Mouse (Mus musculus): ENCODE data around the gene Mapk6. TPM values are rescaled to one million over a fixed set of nuclear protein-coding genes. Genes with fewer than 3 reads are reported as not detected.
"Not testable (repeated sequence)": the region's sequence is repeated elsewhere in the genome, so short reads cannot be mapped to it uniquely, and the experiment has no call there.

Mapk6 gene
- total RNA-seq (2021): 10 to 100 TPM; 36.2 to 38.2 TPM
- long read RNA-seq, experiment 1, full-length matches to known transcripts: 13 of 32 reads
- long read RNA-seq, experiment 1, partial matches to known transcripts: 13 of 32 reads
- long read RNA-seq, experiment 1, other reads (novel, unspliced or antisense): 6 of 32 reads
- long read RNA-seq, experiment 2, full-length matches to known transcripts: 14 of 31 reads
- long read RNA-seq, experiment 2, partial matches to known transcripts: 13 of 31 reads
- long read RNA-seq, experiment 2, other reads (novel, unspliced or antisense): 4 of 31 reads

DNA sequence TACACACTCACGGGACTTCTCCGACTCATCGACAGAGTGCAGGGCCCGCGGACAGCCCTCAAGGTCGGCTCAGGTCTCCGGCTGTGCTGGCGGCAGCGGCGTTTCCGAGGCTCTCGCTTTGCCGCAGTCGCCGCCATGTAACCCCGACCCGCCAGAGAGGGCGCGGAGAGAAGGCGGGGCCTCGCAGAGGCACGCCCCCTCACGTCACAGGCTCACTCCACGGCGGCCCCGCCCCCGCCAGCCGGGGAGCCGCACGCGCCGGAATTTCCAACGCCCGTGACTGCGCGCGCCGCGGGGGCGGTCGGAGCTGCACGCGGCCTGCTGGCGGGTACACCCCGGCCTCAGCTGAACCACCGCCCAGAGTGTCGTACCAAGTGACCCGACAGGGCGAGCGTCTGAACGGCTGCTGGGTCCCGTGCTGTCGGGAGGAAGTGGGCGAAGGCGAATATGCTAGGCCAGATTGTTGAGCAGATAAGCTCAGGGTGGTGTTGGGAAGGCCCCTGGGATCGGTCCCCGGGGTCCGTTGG lies at the start of gene Mapk6:
Gene Mapk6, minus strand, starts transcription at position 154 of the 527 bp plus-strand sequence.
- intact Hi-C loops (cut with DNase I): loop anchor here (2.0 to 10.0 kb wide), 2 partner anchors 23 to 435 kb away; no protein-coding TSS in a partner anchor
- DNase-seq: peak; percentile 100

DNA sequence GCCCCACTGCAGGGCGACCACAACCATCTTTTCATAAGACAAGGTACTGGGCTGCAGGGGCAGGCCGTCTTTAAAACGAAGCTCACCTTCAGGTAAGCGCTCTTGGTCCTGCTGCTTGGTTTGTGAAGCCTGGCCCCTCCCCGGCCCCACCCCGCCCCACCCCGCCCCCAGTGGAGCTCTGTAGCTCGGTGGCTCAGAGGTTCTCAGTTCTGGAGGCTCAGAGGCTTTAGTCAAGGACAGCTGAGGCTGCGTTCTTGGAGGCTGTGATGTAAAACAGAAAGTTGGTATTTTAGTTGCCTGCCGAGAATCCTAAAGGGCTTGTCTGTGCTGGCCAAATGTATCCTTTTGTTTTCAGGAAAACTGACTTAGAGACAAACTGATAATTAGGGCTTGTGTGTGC lies 45.9 kb upstream of the Mapk6 start:
- intact Hi-C loops (cut with DNase I): no loop called here
- DNase-seq: no peak

DNA sequence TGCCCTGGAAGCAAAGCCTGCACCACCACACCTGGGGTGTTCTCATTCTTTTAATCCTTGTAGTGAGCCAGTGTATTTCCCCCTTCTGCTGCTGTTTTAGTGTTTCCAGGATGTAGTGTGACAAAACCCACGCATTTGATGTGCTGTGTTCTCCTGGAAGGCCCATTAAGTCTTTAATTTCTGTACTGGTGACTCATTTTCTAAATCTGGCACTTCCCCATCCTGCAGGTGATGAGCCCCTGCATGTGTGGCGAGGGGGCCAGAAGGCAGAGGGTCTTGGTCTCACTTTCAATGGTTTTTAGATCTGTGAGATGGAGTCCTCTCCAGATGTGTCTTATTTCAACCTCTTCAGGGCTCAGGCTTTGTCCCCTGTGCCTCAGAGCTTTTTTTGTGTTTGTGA lies 44.2 kb upstream of the Mapk6 start:
- intact Hi-C loops (cut with DNase I): no loop called here
- DNase-seq: no peak

DNA sequence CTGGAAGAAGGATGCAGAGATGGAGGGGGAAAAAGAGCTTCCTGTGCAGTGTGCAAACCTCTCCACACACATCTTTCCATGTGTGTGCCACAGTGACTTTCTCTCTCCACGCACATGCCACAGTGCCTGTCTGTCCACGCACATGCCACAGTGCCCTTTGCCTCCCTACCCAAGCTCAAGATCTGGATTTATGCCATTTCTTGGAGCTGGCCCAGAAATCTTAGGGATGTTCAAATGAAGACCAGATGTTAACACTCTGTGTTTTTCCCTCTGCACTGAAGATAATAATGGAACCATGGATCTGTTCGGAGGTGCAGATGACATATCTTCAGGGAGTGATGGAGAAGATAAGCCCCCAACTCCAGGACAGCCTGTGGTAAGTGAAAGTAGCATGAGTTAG lies 38.2 kb upstream of the Mapk6 start:
- no peak for DNase-seq
- intact Hi-C loops (cut with DNase I): no loop called here

DNA sequence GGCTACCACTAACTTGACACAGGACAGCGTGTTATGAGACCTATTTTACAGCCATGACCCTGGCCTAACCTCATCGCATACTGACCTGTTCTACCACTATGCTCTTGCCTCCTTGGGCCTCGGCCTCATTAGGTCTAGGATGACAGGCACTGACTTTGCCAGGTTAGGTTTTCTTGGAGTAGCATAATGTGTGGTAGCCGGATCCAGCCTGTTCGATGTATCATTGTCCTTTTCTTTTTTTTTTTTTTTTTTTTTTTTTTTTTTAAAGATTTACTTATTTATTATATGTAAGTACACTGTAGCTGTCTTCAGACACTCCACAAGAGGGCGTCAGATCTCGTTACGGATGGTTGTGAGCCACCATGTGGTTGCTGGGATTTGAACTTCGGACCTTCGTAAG lies 36.8 kb upstream of the Mapk6 start:
- DNase-seq; intact Hi-C loops (cut with DNase I): not testable (repeated sequence)

DNA sequence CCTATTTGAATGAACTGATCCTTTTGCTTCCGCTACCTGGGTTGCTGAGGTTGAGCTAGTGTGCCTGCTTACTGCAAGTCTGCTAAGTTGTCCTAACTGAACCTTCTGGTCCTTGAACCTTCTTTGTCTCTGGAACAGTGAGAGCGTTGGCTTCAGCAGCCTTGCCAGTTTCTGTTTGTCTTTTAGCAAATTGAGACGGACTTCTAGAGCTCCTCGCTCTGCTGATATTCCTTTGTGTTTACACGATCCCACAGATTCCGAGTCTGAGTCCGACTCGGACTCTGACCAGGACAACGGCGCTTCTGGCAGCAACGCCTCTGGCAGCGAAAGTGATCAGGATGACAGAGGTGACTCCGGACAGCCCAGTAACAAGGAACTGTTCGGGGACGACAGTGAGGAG lies 35.2 kb upstream of the Mapk6 start:
- intact Hi-C loops (cut with DNase I): loop anchor here (5.0 kb wide), 1 partner anchor 128 kb away; no protein-coding TSS in a partner anchor
- no peak for DNase-seq

DNA sequence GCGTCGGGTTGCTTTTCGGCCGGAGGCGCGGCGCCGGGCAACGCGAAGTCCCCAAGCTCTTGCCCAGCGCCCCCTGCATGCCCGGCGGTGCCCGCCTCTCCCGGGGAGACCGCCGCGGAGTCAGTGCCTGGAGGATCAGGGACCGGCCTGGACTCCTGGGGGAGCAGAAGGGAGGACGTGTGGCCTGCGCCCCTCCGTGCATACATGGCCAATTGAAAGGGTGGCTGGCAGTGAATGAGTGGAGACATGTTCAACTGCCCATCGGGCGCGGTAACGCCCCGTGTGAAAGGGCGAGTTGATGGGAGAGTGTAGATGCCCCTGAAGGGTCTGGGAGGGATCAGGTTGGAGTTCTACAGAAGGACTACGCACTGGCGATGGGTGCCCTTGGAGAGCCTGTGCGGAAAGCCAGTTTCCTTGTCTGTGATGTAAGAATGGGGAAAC lies 31.9 kb upstream of the Mapk6 start:
- intact Hi-C loops (cut with DNase I): loop anchor here (5.0 kb wide), 1 partner anchor 124 kb away; no protein-coding TSS in a partner anchor
- no peak for DNase-seq

DNA sequence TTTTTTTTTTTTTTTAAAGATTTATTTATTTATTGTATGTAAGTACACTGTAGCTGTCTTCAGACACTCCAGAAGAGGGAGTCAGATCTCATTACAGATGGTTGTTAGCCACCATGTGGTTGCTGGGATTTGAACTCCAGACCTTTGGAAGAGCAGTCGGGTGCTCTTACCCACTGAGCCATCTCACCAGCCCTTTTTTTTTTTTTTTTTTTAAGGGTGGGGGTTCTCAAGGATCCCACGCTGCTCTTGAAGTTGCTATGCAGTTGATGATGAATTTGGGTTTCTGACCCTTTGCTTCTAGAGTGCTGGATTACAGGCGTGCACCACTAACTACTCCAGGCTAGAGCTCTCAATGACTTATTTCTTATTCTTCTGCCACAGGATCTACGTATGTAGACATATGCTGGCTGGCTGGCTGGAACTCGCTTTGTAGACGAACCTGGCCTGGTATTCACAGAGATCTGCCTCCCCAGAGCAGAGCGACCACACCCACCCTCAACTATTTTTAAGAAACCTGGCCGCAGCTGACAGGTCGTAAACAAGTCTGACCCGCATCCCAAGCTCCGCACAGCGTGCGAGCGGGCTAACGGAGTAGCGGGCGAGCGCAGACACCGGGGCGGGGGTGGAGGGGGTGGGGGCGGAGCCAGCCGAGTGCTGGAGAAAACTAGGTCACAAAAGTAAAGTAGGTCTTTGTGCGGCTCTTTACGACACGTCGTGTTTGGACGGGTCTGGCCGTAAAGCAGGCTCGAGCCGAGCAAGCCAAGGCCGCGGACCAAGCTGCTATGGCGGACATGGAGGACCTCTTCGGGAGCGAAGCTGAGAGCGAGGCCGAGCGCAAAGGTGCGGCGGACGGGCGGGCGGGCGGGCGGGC lies 31.2 kb upstream of the Mapk6 start, which contains the start of gene Leo1:
Gene Leo1, plus strand, starts transcription at position 729 of the 871 bp plus-strand sequence.
- intact Hi-C loops (cut with DNase I): loop anchor here (5.0 kb wide), 1 partner anchor 124 kb away; no protein-coding TSS in a partner anchor
- DNase-seq: peak; percentile 85 to 86

DNA sequence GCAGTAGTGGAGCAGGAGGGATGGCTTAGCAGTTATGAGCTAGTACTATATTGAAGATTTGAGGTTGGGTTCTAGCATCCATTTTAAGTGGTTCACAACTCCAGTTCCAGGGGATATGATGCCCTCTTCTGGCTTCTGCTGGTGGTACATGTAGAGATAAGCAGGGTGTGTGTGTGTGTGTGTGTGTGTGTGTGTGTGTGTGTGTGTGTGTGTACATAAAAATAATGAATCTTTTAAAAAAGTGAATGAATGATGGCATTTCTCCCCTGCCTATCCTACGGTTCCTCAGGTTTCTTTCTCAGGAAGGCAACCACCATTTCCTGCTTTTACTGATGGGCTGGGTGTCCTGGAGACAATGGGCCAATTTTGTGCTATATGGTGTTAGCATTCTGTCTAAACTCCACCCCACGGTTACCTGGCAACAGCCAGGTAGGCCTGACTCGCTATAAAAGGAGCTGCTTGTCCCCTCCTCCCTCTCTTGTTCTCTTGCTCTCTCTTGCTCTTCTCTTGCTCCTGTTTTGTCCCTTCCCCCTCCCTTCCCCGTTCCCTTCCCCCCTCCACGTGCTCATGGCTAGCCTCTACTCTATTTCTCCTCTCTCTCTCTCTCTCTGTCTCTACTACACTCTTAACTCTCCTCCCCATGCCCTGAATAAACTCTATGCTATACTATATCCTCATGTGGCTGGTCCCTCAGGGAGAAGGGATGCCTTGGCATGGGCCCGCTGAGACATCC lies 28.0 kb upstream of the Mapk6 start:
- DNase-seq: peak; percentile 25 to 47
- intact Hi-C loops (cut with DNase I): loop anchor here (1.0 kb wide), 1 partner anchor 77 kb away; no protein-coding TSS in a partner anchor

DNA sequence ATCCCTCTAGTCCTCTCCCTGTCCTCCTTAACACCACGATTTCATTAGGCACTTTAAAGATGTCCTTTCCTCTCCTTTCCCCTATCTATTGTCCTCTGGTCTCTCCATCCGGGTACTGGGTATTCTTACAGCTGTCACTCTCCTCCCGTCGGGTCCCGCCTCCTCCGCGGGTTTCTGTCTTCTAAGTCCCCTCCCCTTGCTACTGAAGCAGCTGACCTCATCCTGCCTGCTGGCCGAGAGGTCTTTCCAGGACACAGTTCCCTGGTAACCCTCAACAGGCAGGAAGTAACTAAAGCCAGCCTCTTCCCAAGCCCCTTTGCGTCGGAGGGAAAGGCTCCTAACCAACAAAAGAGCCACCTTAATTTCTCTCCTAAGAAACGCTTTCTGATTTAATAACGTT lies 26.1 kb upstream of the Mapk6 start:
- intact Hi-C loops (cut with DNase I): no loop called here
- peak; percentile 84 to 86 for DNase-seq

DNA sequence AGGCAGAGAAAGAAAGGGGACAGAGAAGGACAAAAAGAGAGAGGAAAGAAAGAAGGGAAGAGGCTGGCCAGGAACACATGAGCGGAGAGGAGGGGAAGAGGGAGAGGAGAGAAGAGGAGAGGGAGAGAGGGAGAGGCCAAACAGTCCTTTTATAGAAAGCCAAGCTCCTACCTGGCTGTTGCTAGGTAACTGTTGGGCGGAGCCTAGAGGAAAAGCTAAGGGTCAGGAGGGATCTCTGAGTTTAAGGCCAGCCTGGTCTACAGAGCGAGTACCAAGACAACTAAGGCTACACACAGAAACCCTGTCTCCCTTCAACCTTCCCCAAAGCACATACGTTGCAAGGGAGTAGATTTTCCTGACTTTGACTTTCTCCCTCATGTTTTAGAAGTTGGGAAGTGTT lies 25.5 kb upstream of the Mapk6 start:
- intact Hi-C loops (cut with DNase I): no loop called here
- DNase-seq: no peak

DNA sequence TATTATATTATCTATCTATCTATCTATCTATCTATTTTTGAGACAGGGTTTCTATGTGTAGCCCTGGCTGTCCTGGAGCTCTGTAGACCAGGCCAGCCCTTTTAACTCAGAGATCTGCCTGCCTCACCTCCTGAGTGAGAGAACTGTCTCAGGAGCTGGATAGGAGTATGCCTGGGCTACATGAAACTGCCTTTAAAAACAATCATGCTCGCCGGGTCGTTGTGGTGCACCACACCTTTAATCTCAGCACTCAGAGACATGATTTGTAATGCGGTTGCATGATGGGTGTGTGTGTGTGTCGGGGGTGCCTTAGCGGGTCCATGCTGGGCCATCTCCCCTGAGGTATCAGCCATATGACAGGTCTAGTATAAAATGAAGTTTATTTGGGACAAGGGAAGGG lies 25.1 kb upstream of the Mapk6 start:
- intact Hi-C loops (cut with DNase I): loop anchor here (5.0 kb wide), 1 partner anchor 38 kb away; no protein-coding TSS in a partner anchor
- no peak for DNase-seq

DNA sequence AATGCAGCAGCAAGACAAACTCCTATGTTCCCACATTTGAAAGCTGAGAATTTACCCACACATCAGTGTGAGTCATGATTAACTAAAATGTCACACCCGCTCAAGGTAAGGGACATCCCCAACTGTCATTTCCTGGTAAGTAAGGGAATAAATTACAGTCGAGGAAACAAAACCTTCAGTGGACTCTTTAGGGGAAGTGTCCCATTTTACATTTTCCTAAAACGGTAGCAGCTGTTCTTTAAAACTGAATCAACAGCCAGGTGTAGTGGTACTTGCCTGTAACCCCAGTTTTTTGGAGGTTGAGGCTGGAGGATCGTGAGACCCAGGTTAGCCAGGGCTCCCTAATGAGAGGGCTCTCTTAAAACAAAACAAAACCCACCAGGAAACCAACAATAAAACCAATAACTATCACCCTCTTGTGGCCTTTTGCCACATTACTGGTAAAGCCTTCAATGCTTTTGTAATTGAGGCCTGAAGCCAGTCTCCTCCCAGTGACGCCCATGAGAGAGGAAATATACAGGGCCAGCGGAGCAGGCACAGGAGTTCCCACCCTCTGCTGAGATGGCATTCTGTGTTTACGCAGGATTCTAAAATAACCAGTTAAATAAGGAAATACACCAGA lies 24.5 kb upstream of the Mapk6 start:
- intact Hi-C loops (cut with DNase I): loop anchor here (5.0 kb wide), 1 partner anchor 37 kb away; no protein-coding TSS in a partner anchor
- peak; percentile 53 to 73 for DNase-seq

DNA sequence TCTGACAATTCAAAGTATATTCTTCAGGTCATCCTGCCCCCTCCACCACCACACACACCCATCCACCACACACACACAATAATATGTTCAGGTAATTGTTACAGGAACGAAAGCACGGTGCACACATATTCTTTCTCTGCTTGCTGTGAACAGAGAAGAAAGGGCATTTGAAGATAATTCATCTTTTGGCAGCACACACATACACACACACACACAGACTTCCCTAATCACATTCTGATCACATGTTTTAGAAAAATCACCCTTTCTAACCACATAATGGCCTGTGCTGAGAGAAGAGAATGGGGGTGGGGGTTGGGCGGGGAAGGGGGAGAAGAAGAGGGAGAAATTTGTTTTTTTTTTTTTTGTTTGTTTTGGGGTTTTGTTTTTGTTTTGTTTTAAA lies 22.9 kb upstream of the Mapk6 start:
- no peak for DNase-seq
- intact Hi-C loops (cut with DNase I): loop anchor here (2.0 to 5.0 kb wide), 2 partner anchors 24 to 35 kb away; no protein-coding TSS in a partner anchor

DNA sequence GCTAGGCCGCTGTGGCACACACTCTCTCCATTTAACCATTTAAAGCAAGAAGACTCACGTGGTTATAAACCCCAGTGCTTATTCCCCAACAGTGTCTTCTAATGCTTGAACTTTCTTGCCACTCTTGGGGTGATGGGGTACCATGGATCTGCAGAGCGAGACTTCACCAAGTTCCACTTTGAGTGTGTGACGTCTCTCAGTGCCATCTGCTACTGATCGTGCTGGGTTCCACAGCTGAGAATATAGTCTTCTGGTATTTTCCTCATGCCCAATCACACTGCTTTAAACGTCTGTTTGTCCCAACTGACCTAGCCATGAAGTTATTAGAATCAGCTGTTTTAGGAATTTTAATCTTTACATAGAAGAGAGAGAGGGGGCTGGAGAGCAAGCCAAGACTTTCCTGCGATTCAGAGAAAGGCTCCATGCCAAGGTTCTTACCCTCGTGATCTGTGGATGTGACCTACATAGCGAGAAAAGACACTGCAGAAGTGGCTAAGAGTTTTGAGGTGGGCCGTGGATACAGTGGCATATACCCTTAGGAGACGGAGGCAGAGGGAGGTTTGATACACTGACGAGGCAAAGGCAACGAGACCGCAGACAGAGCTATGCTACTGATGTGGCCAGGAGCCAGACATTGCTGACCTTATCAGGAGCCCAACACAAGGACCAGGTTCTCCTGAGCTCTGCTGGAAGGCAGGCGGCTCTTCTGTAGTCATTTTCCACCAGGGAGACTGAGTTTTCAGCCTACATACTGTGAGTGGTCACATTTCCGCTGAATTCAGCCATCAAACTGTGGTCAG lies 21.2 kb upstream of the Mapk6 start:
- intact Hi-C loops (cut with DNase I): loop anchor here (5.0 kb wide), 1 partner anchor 34 kb away; no protein-coding TSS in a partner anchor
- DNase-seq: peak; percentile 49 to 67

DNA sequence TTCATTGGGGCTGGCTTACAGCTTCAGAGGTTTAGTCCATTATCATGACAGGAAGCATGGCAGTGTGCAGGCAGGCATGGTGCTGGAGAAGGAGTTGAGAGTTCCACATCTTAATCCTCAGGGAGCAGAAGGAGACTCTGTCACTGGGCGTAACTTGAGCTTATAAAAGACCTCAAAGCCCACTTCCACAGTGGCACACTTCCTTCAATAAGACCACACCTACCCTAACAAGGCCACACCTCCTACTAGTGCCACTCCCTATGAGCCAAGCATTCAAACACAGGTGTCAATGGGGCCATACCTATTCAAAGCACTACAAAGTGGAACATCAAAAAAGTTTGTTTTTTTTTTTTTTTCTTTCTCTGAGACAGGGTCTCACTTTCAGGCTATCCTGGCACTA lies 19.9 kb upstream of the Mapk6 start:
- intact Hi-C loops (cut with DNase I): loop anchor here (5.0 kb wide), 1 partner anchor 32 kb away; no protein-coding TSS in a partner anchor
- no peak for DNase-seq

DNA sequence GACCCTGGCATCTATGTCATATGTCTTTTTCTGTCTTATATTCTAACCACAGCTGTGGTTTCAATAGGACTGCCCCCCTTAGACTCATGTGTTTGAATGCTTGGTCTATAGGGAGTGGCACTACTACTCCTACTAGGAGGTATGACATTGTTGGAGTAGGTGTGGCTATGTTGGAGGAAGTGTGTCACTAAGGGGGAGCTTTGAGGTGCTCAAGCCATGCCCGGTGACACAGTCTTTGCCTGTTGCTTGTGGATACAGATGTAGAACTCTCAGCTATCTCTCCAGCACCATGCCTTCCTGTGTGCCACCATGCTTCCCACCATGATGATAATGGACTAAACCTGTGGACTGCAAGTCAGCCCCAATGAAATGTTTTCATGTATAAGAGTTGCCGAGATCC lies 19.2 kb upstream of the Mapk6 start:
- intact Hi-C loops (cut with DNase I): no loop called here
- no peak for DNase-seq

DNA sequence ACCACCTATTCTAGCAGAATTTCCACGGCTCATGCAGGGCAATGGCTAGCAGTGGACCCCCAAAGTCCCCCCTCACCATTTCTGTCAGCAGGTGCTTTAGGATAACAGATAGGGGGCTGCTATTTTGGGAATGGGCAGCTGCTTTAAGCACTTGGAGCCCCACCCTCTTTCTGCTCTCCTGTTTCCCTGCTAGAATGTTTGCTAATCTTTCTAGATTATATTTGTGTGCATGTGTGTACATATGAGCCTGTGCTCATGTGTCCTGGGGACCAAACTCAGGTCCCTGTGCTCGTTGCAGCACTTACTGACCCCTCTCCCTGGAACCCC lies 18.4 kb upstream of the Mapk6 start:
- intact Hi-C loops (cut with DNase I): no loop called here
- DNase-seq: no peak

Data from heart, postnatal 14 days (tissue).